In genomic region chr4:134702981-134703834, GRCm38 (mm10) we compare ENCODE assay signal across 8 mouse cellular contexts. TPM values are rescaled to one million over a fixed set of nuclear protein-coding genes. Genes with fewer than 3 reads are reported as not detected.
A peak's percentile ranks its signal among the peaks of the same experiment; 100 is the strongest.
DNase-seq lines count a peak whose midpoint lies in the region; ATAC-seq and TF ChIP-seq lines count a peak whose summit lies in the region.

No protein-coding gene starts in this region.

- peak overlapping the region; percentile 83 for H3K4me3 ChIP-seq in cerebellum, adult 2 months (replicated peaks; ENCODE audit: insufficient read depth, low read depth, low read length)
- H3K4me3 ChIP-seq in hindbrain, embryonic 16.5 days (ENCODE audit: low read length): peak overlapping the region; percentile 74
- peak overlapping the region; percentile 43 to 59 for H3K4me3 ChIP-seq in liver, embryonic 14.5 days (ENCODE audit: insufficient read depth in 1 of 2, low read depth in 2 of 2, low read length in 2 of 2)

- no peak for TF ChIP-seq POLR2A in cerebellum, adult 2 months (IDR thresholded peaks at IDR 0.05; ENCODE audit: borderline replicate concordance, insufficient read depth, low read length)

- under 1% methylated on average over 67 of the region's 90 CpGs for WGBS in cerebellum, adult 2 months
- under 1% methylated on average over 76 of the region's 90 CpGs for WGBS in hindbrain, embryonic 16.5 days
- whole genome bisulfite sequencing in liver, embryonic 14.5 days (ENCODE audit: insufficient replicate concordance): under 1% methylated on average over 88 of the region's 90 CpGs

- no peak for TF ChIP-seq CTCF in cerebellum, adult 2 months (IDR thresholded peaks at IDR 0.05; ENCODE audit: borderline replicate concordance, insufficient read depth, low read depth, low read length)
- TF ChIP-seq CTCF in liver, embryonic 14.5 days (IDR thresholded peaks at IDR 0.05; ENCODE audit: low read depth): no peak

- intact Hi-C loops in gastrocnemius, postnatal 14 days (cut with DNase I; ENCODE audit: low total_unique reads): loop anchor here (5.0 kb wide), 1 partner anchor 101 kb away; no protein-coding TSS in a partner anchor

- TF ChIP-seq EP300 in liver, embryonic 14.5 days (IDR thresholded peaks at IDR 0.05; ENCODE audit: low read depth): no peak

- H3K9ac ChIP-seq in hindbrain, embryonic 16.5 days (ENCODE audit: low read depth, low read length): peak overlapping the region; percentile 67
- no peak overlapping the region for H3K9ac ChIP-seq in liver, embryonic 14.5 days (replicated peaks)

- H3K36me3 ChIP-seq in hindbrain, embryonic 16.5 days (ENCODE audit: control insufficient read depth, insufficient read depth, low read length): no peaks in the 10 kb centered on the region
- H3K36me3 ChIP-seq in liver, embryonic 14.5 days (replicated peaks; ENCODE audit: control insufficient read depth, insufficient read depth, low read depth): no peaks in the 10 kb centered on the region

- no peaks in the 10 kb centered on the region for H3K27me3 ChIP-seq in cerebellum, adult 2 months (ENCODE audit: control insufficient read depth, insufficient read depth, low read length)
- H3K27me3 ChIP-seq in hindbrain, embryonic 16.5 days (replicated peaks; ENCODE audit: control insufficient read depth, insufficient read depth, low read length): no peaks in the 10 kb centered on the region; the same call in 1 of the 2 replicates
- H3K27me3 ChIP-seq in liver, embryonic 14.5 days (ENCODE audit: control insufficient read depth, insufficient read depth, low read length): peaks cover 48% of the 10 kb centered on the region

- H3K4me2 ChIP-seq in hindbrain, embryonic 16.5 days (ENCODE audit: low read length): peak overlapping the region; percentile 99
- H3K4me2 ChIP-seq in liver, embryonic 14.5 days (ENCODE audit: low read depth): peak overlapping the region; percentile 81

- no peak for ATAC-seq in hindbrain, embryonic 16.5 days
- no peak for ATAC-seq in liver, embryonic 14.5 days (ENCODE audit: insufficient read depth)

- DNase-seq in embryo, embryonic 10 days (ENCODE audit: low spot score): peak; percentile 50
- no peak for DNase-seq in embryo, embryonic 10.5 days (ENCODE audit: low spot score)
- DNase-seq in cerebellum, adult 2 months: peak; percentile 61 to 76
- peak; percentile 54 for DNase-seq in gastrocnemius, postnatal 14 days
- DNase-seq in liver, embryonic 14.5 days (ENCODE audit: low read depth in 3 of 3, low spot score in 3 of 3): no peak
- DNase-seq in neural tube, embryonic 10.5 days (ENCODE audit: extremely low spot score, low spot score): peak; percentile 75
- DNase-seq in thymus, postnatal 10 days (ENCODE audit: low spot score in 2 of 2): peak; percentile 9 to 34

- no peaks in the 10 kb centered on the region for H3K9me3 ChIP-seq in hindbrain, embryonic 16.5 days (ENCODE audit: control insufficient read depth, low read length)
- H3K9me3 ChIP-seq in liver, embryonic 14.5 days (ENCODE audit: control insufficient read depth, low read length): no peaks in the 10 kb centered on the region

- H3K4me1 ChIP-seq in cerebellum, adult 2 months (ENCODE audit: control insufficient read depth, insufficient read depth, low read length): peaks cover 9% of the 10 kb centered on the region
- H3K4me1 ChIP-seq in hindbrain, embryonic 16.5 days (ENCODE audit: control insufficient read depth, insufficient read depth, low read depth, low read length): peaks cover 25% of the 10 kb centered on the region
- no peaks in the 10 kb centered on the region for H3K4me1 ChIP-seq in liver, embryonic 14.5 days (replicated peaks; ENCODE audit: control insufficient read depth in 2 of 2, insufficient read depth in 2 of 2, low read length in 1 of 2)

- peak overlapping the region; percentile 53 for H3K27ac ChIP-seq in cerebellum, adult 2 months (ENCODE audit: insufficient read depth, low read length)
- peak overlapping the region; percentile 55 for H3K27ac ChIP-seq in hindbrain, embryonic 16.5 days (ENCODE audit: low read depth, low read length)
- H3K27ac ChIP-seq in liver, embryonic 14.5 days: no peak overlapping the region

RNA-seq across cellular contexts. Expression of gene Man1c1, which starts 0.9 kb away (rescaled TPM):
- 30.1 and 36.3 TPM in 2 replicates for polyA plus RNA-seq in cerebellum, adult 2 months (2012; rRNA removed)
- 1 to 10 TPM; 7.9 to 9.5 TPM for total RNA-seq in gastrocnemius, postnatal 14 days (2021)
- 3.7 and 5.1 TPM in 2 replicates for polyA plus RNA-seq in hindbrain, embryonic 16.5 days (2015; fragmentation: Nextera tagmentation; extraction: Ambion mirVana)
- polyA plus RNA-seq in liver, embryonic 14.5 days (2012; rRNA removed): 1.6 and 1.9 TPM in 2 replicates
- 1.00 and 1.2 TPM in 2 replicates for polyA plus RNA-seq in liver, embryonic 14.5 days (2014; fragmentation: Nextera tagmentation; extraction: Ambion mirVana)

Comparison
In these comparisons a context has a peak if more than half of its experiments do, and no peak if none do; other contexts are left out.
1. DNase-seq: peak in embryo, embryonic 10 days (single experiment), cerebellum, adult 2 months (2 of 2), gastrocnemius, postnatal 14 days (single experiment), neural tube, embryonic 10.5 days (single experiment) and thymus, postnatal 10 days (2 of 2); none in embryo, embryonic 10.5 days (single experiment) and liver, embryonic 14.5 days (0 of 3).
2. Peak in every context shown above with its lines, with median percentiles within 50 percentile points of each other: H3K4me3 ChIP-seq.